Comparison of ENCODE assay signal across 27 mouse cellular contexts in genomic region chr8:54550026-54550574, GRCm38 (mm10). TPM values are rescaled to one million over a fixed set of nuclear protein-coding genes. Genes with fewer than 3 reads are reported as not detected.
"Had no signal": no experiment of that assay in that cellular context is flagged by ENCODE, and none has a peak within 500 bp of the region (broad histone marks: within the 10 kb centered on the region; RNA-seq: fewer than 3 reads in every experiment).

No protein-coding gene starts in this region.

- H3K27ac ChIP-seq: layer of hippocampus, adult 2 months; liver, embryonic 13.5 days; midbrain, embryonic 15.5 days; stomach, embryonic 15.5 days had no signal

- H3K9me3 ChIP-seq: liver, embryonic 13.5 days; midbrain, embryonic 15.5 days; stomach, embryonic 15.5 days had no signal

- H3K36me3 ChIP-seq: liver, embryonic 13.5 days; midbrain, embryonic 15.5 days; stomach, embryonic 15.5 days had no signal

- DNase-seq: kidney, adult 9 months; kidney, postnatal 25 days; layer of hippocampus, adult 9-11 months; liver, embryonic 13.5 days; lung, adult 2 months; lung, postnatal 14 days; lung, postnatal 4 days; right cerebral cortex, postnatal 4 days; spleen, adult 18-20 months; thymus, postnatal 36 days had no signal

- H3K4me1 ChIP-seq: liver, embryonic 13.5 days; midbrain, embryonic 15.5 days; stomach, embryonic 15.5 days had no signal

- H3K27me3 ChIP-seq: liver, embryonic 13.5 days; midbrain, embryonic 15.5 days; stomach, embryonic 15.5 days had no signal

- H3K4me3 ChIP-seq: layer of hippocampus, adult 2 months; liver, embryonic 13.5 days; midbrain, embryonic 15.5 days; stomach, embryonic 15.5 days had no signal

RNA-seq across cellular contexts. Expression of gene Asb5, which starts 20.7 kb away (rescaled TPM):
- total RNA-seq: megakaryocyte-erythroid progenitor cell, adult 5-6 weeks had no signal

RNA-seq across cellular contexts. Expression of gene Spata4, which starts 50.5 kb away (rescaled TPM):
- total RNA-seq: layer of hippocampus, postnatal 25 days; left cerebral cortex, adult 18-20 months; liver, adult 2 months; megakaryocyte progenitor cell, adult 5-6 weeks; megakaryocyte-erythroid progenitor cell, adult 5-6 weeks had no signal
- polyA plus RNA-seq: kidney, embryonic 16.5 days; large intestine, adult 2 months; limb, embryonic 11.5 days; limb, embryonic 14.5 days; liver, adult 2 months; liver, embryonic 13.5 days; liver, embryonic 16.5 days; lung, adult 2 months; lung, embryonic 16.5 days; midbrain, embryonic 11.5 days; neural tube, embryonic 11.5 days; stomach, embryonic 15.5 days; urinary bladder, adult 2 months had no signal
